Mouse (Mus musculus): Measurements from ENCODE around the gene Camk2n2.

The Camk2n2 gene

GRCm38 (mm10) chr16:20610501-20611356, 10.4 kb downstream of the Camk2n2 start:
- DNase-seq, result peak; percentile 69

GRCm38 (mm10) chr16:20604705-20605104, 16.4 kb downstream of the Camk2n2 start:
- DNase-seq, result no peak

GRCm38 (mm10) chr16:20600511-20600910, 20.6 kb downstream of the Camk2n2 start:
- no peak for DNase-seq

- no peak for DNase-seq
Measured at GRCm38 (mm10) chr16:20596687-20597441, 24.2 kb downstream of the Camk2n2 start.

GRCm38 (mm10) chr16:20595737-20596136, 25.4 kb downstream of the Camk2n2 start:
- no peak for DNase-seq

- DNase-seq, result no peak
Measured at GRCm38 (mm10) chr16:20595060-20595673, 25.9 kb downstream of the Camk2n2 start.

GRCm38 (mm10) chr16:20591076-20591705, 29.9 kb downstream of the Camk2n2 start:
- no peak for DNase-seq

GRCm38 (mm10) chr16:20590680-20591038, 30.4 kb downstream of the Camk2n2 start:
- DNase-seq, result no peak

- peak; percentile 17 for DNase-seq
Measured at GRCm38 (mm10) chr16:20589939-20590679, 31.0 kb downstream of the Camk2n2 start.

GRCm38 (mm10) chr16:20589366-20589938, 31.6 kb downstream of the Camk2n2 start, which contains the start of gene Vwa5b2:
Gene Vwa5b2, plus strand, starts transcription at chr16:20589471.
- DNase-seq, result no peak

Data from lung, postnatal 14 days (tissue).